Mouse (Mus musculus): ENCODE measurements around the gene Rassf1.

Rassf1 gene

GRCm38 (mm10) chr9:107606591-107606990, 55.2 kb downstream of the Rassf1 start:
- no peak for DNase-seq (ENCODE audit: low spot score)

DNA sequence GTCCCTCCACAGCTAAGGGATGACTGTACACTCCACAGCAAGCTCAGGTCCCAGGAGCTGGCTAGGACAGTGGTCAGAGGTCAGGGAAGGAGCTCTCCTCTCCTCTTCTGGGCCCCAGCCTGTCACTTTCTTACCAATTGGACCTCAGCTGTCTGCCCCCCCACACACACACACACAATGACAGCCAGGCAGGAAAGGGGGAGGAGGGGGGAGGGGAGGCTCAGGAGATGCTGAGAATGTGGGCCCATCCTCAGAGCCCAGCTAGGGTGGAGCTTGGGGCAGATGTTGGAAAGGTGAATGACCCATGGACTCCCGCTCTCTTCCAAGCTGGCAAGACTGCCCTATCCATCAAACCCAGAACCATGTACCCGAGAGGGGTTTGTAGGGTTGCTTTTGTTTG, 55.7 kb downstream of the Rassf1 start:
- DNase-seq (ENCODE audit: low spot score) = no peak

- no peak for DNase-seq (ENCODE audit: low spot score)
These were observed 56.4 kb downstream of the Rassf1 start for GRCm38 (mm10) chr9:107607653-107608245.

DNA sequence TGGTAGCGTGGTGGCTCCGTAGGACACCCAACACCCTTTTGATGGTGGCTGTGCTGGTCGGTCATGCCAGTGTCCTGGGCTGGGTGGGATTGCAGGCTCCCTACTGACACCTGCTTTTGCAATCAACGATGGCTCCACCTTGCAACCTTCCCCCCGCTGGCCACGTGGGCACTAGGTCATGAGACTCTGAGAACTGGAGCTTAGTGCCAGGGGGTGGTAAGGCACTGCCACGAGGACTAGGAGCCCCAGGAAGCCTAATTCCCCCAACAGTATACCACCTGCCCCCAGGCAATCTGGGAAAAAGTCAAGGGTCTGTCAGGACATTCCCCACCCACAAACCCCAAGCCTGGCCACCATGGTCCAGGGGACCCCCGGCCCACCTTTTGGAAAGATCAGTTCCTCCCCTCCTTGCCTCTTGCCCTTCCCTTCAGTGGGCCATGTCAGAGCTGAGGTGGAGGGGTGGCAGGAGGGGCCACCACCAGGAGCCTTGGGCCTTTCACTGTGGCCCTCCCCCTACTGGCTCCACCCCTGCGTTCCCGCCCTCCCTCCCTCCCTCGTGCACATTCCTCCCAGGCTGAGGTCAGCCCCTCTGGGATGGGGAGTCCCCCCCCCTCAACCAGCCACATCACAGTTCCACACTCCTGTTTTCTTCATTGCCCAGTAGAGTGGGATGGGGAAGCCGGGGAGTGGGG, 57.5 kb downstream of the Rassf1 start, which contains the start of gene Sema3b:
Gene Sema3b (minus strand): TSS at position 489 of the 692 bp plus-strand sequence.
- no peak for DNase-seq (ENCODE audit: low spot score)

GRCm38 (mm10) chr9:107609433-107609830, 58.1 kb downstream of the Rassf1 start:
- no peak for DNase-seq (ENCODE audit: low spot score)

DNA sequence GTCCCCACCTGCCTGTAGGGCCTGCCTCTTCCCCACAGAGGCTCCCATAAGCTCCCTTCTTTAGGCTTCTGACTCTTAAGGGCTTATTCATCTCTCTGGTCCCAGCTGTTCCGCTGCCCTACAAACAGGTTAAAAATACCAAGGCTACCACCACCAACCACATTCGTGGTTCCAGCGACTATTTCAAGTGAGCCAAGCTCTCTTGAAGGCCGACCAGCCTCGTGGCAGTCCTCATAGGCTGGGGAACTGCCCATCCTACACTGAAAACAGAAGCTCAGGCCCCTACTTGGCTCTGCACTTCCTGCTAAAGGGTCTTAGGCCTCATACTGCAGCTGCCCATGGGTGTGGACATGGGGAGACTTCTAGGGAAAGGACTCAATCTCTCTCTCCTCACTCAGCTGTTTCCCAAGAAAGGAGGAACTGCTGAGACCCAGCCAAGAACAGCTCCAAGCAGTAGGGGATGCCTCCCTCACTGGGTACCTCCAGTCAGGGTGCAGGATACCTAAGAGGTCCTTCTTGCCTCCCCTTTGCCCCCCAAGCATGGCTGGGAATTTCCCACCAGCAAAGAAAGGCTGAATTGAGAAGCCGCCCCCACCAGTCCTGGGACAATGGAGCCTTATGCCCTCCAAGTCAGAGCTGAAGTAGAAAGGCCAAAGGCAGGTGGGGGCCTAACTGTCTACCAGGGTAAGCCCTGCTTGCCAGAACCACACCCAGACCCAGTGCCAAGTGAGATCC, 60.3 kb downstream of the Rassf1 start:
- no peak for DNase-seq (ENCODE audit: low spot score)

All from MN1 (cell line).